Mouse (Mus musculus) heart, embryonic 14.5 days (tissue): ENCODE results near the gene Olig3. TPM values are rescaled to one million over a fixed set of nuclear protein-coding genes. Genes with fewer than 3 reads are reported as not detected.

Source experiments
- polyA plus RNA-seq: library from polyadenylated mRNA; unstranded; fragments of >200 nt; fragmentation: Nextera tagmentation; extraction: Ambion mirVana; gene quantifications from 2 replicates; pipeline ENCODE4 v1.2.1, GENCODE M21; 2014

Olig3 gene
- polyA plus RNA-seq, 1 experiment from 2014 or later: not detected

Other genes with a start within 250 kb of the Olig3 start
- gene Ifngr1, start 235.4 kb downstream of the Olig3 start, polyA plus RNA-seq: 41.8 and 42.2 TPM in 2 replicates